Mouse (Mus musculus) bone marrow, adult 2 months (tissue): Measurements from ENCODE around the gene Gm21188.
"Not testable (repeated sequence)": the region's sequence is repeated elsewhere in the genome, so short reads cannot be mapped to it uniquely, and the experiment has no call there.

Experiments used
- CTCF ChIP-seq: fragments of 200-500 bp; IDR thresholded peaks from 2 replicates; pipeline ENCODE4 v1.5.1; 2011; ENCODE audit warnings: low read length, control low read depth; ENCODE audit not compliant: control insufficient read depth, insufficient read depth
- POLR2A ChIP-seq: fragments of 200-500 bp; IDR thresholded peaks from 2 replicates; pipeline ENCODE4 v1.6.1; 2011; ENCODE audit warnings: low read depth, mild to moderate bottlenecking, control low read depth, low read length, borderline replicate concordance; ENCODE audit not compliant: control insufficient read depth

GRCm38 (mm10) chr13:119998442-119999086, 53.4 kb downstream of the Gm21188 start:
- not testable (repeated sequence) for TF ChIP-seq CTCF, POLR2A
